Mouse (Mus musculus): ENCODE measurements around the gene Kcnk12.

Kcnk12 gene

GRCm38 (mm10) chr17:87797688-87798291, at the start of gene Kcnk12:
Gene Kcnk12 (minus strand): TSS chr17:87797994.
- DNase-seq (ENCODE audit: low spot score) = no peak

- DNase-seq (ENCODE audit: low spot score) = no peak
Observed at GRCm38 (mm10) chr17:87842156-87842555, 44.4 kb upstream of the Kcnk12 start.

- no peak for DNase-seq (ENCODE audit: low spot score)
Observed at GRCm38 (mm10) chr17:87840079-87840478, 42.3 kb upstream of the Kcnk12 start.

GRCm38 (mm10) chr17:87834850-87835249, 37.1 kb upstream of the Kcnk12 start:
- no peak for DNase-seq (ENCODE audit: low spot score)

- no peak for DNase-seq (ENCODE audit: low spot score)
Observed at GRCm38 (mm10) chr17:87826909-87827308, 29.1 kb upstream of the Kcnk12 start.

GRCm38 (mm10) chr17:87826036-87826560, 28.3 kb upstream of the Kcnk12 start:
- no peak for DNase-seq (ENCODE audit: low spot score)

- DNase-seq (ENCODE audit: low spot score) = no peak
Observed at GRCm38 (mm10) chr17:87825454-87826008, 27.7 kb upstream of the Kcnk12 start.

- DNase-seq (ENCODE audit: low spot score) = no peak
Observed at GRCm38 (mm10) chr17:87823031-87823430, 25.2 kb upstream of the Kcnk12 start.

GRCm38 (mm10) chr17:87809556-87809955, 11.8 kb upstream of the Kcnk12 start:
- no peak for DNase-seq (ENCODE audit: low spot score)

- no peak for DNase-seq (ENCODE audit: low spot score)
Observed at GRCm38 (mm10) chr17:87799948-87800340, 2.1 kb upstream of the Kcnk12 start.

GRCm38 (mm10) chr17:87799212-87799947, 1.6 kb upstream of the Kcnk12 start:
- DNase-seq (ENCODE audit: low spot score) = no peak

- peak; percentile 70 for DNase-seq (ENCODE audit: low spot score)
Observed at GRCm38 (mm10) chr17:87798423-87798941, 688 bp upstream of the Kcnk12 start.

- DNase-seq (ENCODE audit: low spot score) = no peak
Observed at GRCm38 (mm10) chr17:87796881-87797416, 845 bp downstream of the Kcnk12 start.

- no peak for DNase-seq (ENCODE audit: low spot score)
Observed at GRCm38 (mm10) chr17:87795927-87796714, 1.7 kb downstream of the Kcnk12 start.

- no peak for DNase-seq (ENCODE audit: low spot score)
Observed at GRCm38 (mm10) chr17:87794801-87795200, 3.0 kb downstream of the Kcnk12 start.

GRCm38 (mm10) chr17:87793331-87793730, 4.5 kb downstream of the Kcnk12 start:
- DNase-seq (ENCODE audit: low spot score) = no peak

GRCm38 (mm10) chr17:87792623-87793315, 5.0 kb downstream of the Kcnk12 start:
- no peak for DNase-seq (ENCODE audit: low spot score)

GRCm38 (mm10) chr17:87791517-87792098, 6.2 kb downstream of the Kcnk12 start:
- DNase-seq (ENCODE audit: low spot score) = no peak

- no peak for DNase-seq (ENCODE audit: low spot score)
Observed at GRCm38 (mm10) chr17:87790661-87791060, 7.1 kb downstream of the Kcnk12 start.

GRCm38 (mm10) chr17:87788216-87788615, 9.6 kb downstream of the Kcnk12 start:
- DNase-seq (ENCODE audit: low spot score) = no peak

GRCm38 (mm10) chr17:87787711-87788110, 10.1 kb downstream of the Kcnk12 start:
- no peak for DNase-seq (ENCODE audit: low spot score)
